Mouse (Mus musculus) embryonic facial prominence, embryonic 14.5 days (tissue): ENCODE measurements at regions not wholly inside any gene's neighbourhood (a gene's known extent, or its start where the extent isn't known, plus 50 kb on each side); places are given as distances from the start of the nearest gene placed in this dataset.

Source experiments
- ATAC-seq: fragments of 200-750 bp; cut with Nextera tagmentation; 2 replicates; pipeline ENCODE4 v1.8.0; 2017; ENCODE audit warnings: low read depth, moderate number of reproducible peaks, moderate TSS enrichment
- DNase-seq: peaks from one replicate; pipeline ENCODE4 v3.0.0-alpha.2; 2015; ENCODE audit warnings: low spot score
- H3K27ac ChIP-seq: fragments of 300-500 bp; sonication (generic); replicated peaks from 2 replicates; pipeline ENCODE4 v1.5.1; 2014; ENCODE audit warnings: low read depth, mild to moderate bottlenecking, low read length, moderate library complexity
- H3K27me3 ChIP-seq: fragments of 300-500 bp; sonication (generic); replicated peaks from 2 replicates; pipeline ENCODE4 v1.6.1; 2014; ENCODE audit warnings: low read length; ENCODE audit not compliant: control insufficient read depth, insufficient read depth
- H3K36me3 ChIP-seq: fragments of 300-500 bp; sonication (generic); 2 replicates; pipeline ENCODE4 v1.6.1; 2014; ENCODE audit warnings: low read length, mixed read lengths; ENCODE audit not compliant: control insufficient read depth, insufficient read depth
- H3K4me1 ChIP-seq: fragments of 300-500 bp; sonication (generic); 2 replicates; pipeline ENCODE4 v1.6.1; 2014; ENCODE audit warnings: antibody characterized with exemption, low read length; ENCODE audit not compliant: control insufficient read depth, insufficient read depth
- H3K4me2 ChIP-seq: fragments of 300-500 bp; sonication (generic); 2 replicates; pipeline ENCODE4 v1.6.1; 2014; ENCODE audit warnings: low read depth, mild to moderate bottlenecking, low read length, moderate library complexity, mixed read lengths
- H3K4me3 ChIP-seq: fragments of 300-500 bp; sonication (generic); 2 replicates; pipeline ENCODE4 v1.5.1; 2014; ENCODE audit warnings: low read depth, mild to moderate bottlenecking, low read length
- H3K9ac ChIP-seq: fragments of 300-500 bp; sonication (generic); 2 replicates; pipeline ENCODE4 v1.6.1; 2014; ENCODE audit warnings: low read depth, mild to moderate bottlenecking, low read length, moderate library complexity, mixed read lengths
- H3K9me3 ChIP-seq: fragments of 300-500 bp; sonication (generic); 2 replicates; pipeline ENCODE4 v1.6.1; 2016; ENCODE audit warnings: low read length; ENCODE audit not compliant: control insufficient read depth
- WGBS: fragments of 180-500 bp; shearing (Covaris S2); extraction: QIAGEN DNeasy Blood & Tissue Kit; methylation state at CpG from one replicate; pipeline ENCODE4 v1.1.7; 2014; 5-methylcytosine and 5-hydroxymethylcytosine counted together

GRCm38 (mm10) chr4:9027383-9027782 lies 788.5 kb upstream of the Car8 start:
- DNase-seq (no peak), ATAC-seq (no peak)
- Histone ChIP-seq H3K4me3 (peak overlapping the region; percentile 46), H3K9me3 (no peaks in the 10 kb centered on the region), H3K9ac (no peak overlapping the region), H3K27me3 (no peaks in the 10 kb centered on the region; the same call in 1 of the 2 replicates), H3K36me3 (no peaks in the 10 kb centered on the region), H3K27ac (no peak overlapping the region), H3K4me1 (peaks cover 7% of the 10 kb centered on the region; the same call in 1 of the 2 replicates), H3K4me2 (peak overlapping the region; percentile 95)
- 7% methylated on average over 7 of the region's 7 CpGs for WGBS

GRCm38 (mm10) chr4:9026841-9027240 lies 788.0 kb upstream of the Car8 start:
- DNase-seq (peak; percentile 31), ATAC-seq (no peak)
- WGBS, result 73% methylated on average over 16 of the region's 16 CpGs

DNA sequence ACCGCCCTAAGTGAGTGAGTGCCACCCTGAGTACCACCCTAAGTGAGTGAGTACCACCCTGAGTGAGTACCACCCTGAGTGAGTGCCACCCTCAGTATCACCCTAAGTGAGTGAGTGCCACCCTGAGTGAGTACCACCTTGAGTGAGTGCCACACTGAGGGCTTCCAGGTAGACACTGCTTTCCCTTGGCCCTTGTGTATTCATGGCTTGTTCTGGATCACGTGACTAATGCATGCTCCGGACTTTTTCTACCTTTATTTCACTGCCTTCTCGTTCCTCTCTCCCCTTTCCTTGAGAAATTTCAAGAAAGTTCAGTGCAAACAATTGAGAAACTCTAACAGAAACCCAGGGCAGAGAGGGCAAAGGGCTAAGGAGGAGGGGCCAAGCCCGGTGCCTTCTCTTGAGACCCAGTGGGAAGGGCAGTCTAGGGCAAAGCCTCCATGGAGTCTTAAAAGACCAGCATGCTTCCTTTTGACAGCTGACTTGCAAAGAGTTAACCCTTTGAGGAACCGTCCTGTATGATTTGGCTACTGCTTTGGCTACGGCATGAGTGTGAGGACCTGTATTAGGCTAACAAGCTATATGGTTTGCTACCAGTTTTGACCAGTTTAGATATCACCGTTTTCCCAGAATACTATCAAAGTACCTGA lies 787.1 kb upstream of the Car8 start:
- no peak for DNase-seq
- H3K4me3 ChIP-seq, result no peak overlapping the region

More at GRCm38 (mm10) chr4:9026841-9027240, 788.0 kb upstream of the Car8 start:
- H3K9ac ChIP-seq, result no peak overlapping the region
- H3K4me2 ChIP-seq, result no peak overlapping the region
- H3K27ac ChIP-seq, result no peak overlapping the region
- no peaks in the 10 kb centered on the region for H3K9me3 ChIP-seq
- peaks cover 7% of the 10 kb centered on the region; the same call in 1 of the 2 replicates for H3K4me1 ChIP-seq
- H3K36me3 ChIP-seq, result no peaks in the 10 kb centered on the region
- H3K27me3 ChIP-seq, result no peaks in the 10 kb centered on the region; the same call in 1 of the 2 replicates
- no peak overlapping the region for H3K4me3 ChIP-seq

GRCm38 (mm10) chr4:9024216-9024925 lies 785.5 kb upstream of the Car8 start:
- Histone ChIP-seq H3K36me3 (no peaks in the 10 kb centered on the region), H3K9ac (no peak overlapping the region), H3K27ac (no peak overlapping the region), H3K27me3 (no peaks in the 10 kb centered on the region; the same call in 1 of the 2 replicates), H3K9me3 (no peaks in the 10 kb centered on the region), H3K4me2 (no peak overlapping the region), H3K4me1 (peaks cover 15% of the 10 kb centered on the region), H3K4me3 (no peak overlapping the region)
- DNase-seq, result no peak
- ATAC-seq, result no peak
- WGBS, result 75% methylated on average over 6 of the region's 6 CpGs

More for the DNA sequence above, 787.1 kb upstream of the Car8 start:
- WGBS, result 46% methylated on average over 8 of the region's 8 CpGs
- no peak for ATAC-seq
- no peaks in the 10 kb centered on the region for H3K9me3 ChIP-seq
- H3K27me3 ChIP-seq, result no peaks in the 10 kb centered on the region; the same call in 1 of the 2 replicates
- H3K4me2 ChIP-seq, result no peak overlapping the region
- no peak overlapping the region for H3K27ac ChIP-seq
- no peaks in the 10 kb centered on the region for H3K36me3 ChIP-seq
- no peak overlapping the region for H3K9ac ChIP-seq
- peaks cover 7% of the 10 kb centered on the region; the same call in 1 of the 2 replicates for H3K4me1 ChIP-seq

GRCm38 (mm10) chr4:9019241-9020110 lies 780.6 kb upstream of the Car8 start:
- ATAC-seq, result peak; percentile 37; the same call in 1 of the 2 replicates
- no peak overlapping the region for H3K27ac ChIP-seq
- 42% methylated on average over 22 of the region's 22 CpGs for WGBS

GRCm38 (mm10) chr4:9018236-9018635 lies 779.4 kb upstream of the Car8 start:
- Histone ChIP-seq H3K4me1 (peaks cover 27% of the 10 kb centered on the region), H3K4me2 (no peak overlapping the region), H3K9ac (no peak overlapping the region), H3K9me3 (no peaks in the 10 kb centered on the region), H3K27ac (no peak overlapping the region), H3K27me3 (peaks cover 3% of the 10 kb centered on the region; the same call in 1 of the 2 replicates), H3K36me3 (no peaks in the 10 kb centered on the region), H3K4me3 (no peak overlapping the region)
- DNase-seq, result no peak
- 84% methylated on average over 2 of the region's 2 CpGs for WGBS
- ATAC-seq, result no peak

More at GRCm38 (mm10) chr4:9019241-9020110, 780.6 kb upstream of the Car8 start:
- H3K36me3 ChIP-seq, result no peaks in the 10 kb centered on the region
- H3K9ac ChIP-seq, result no peak overlapping the region
- H3K4me1 ChIP-seq, result peaks cover 27% of the 10 kb centered on the region
- H3K4me2 ChIP-seq, result peak overlapping the region; percentile 40
- peaks cover 3% of the 10 kb centered on the region; the same call in 1 of the 2 replicates for H3K27me3 ChIP-seq
- peak; percentile 56 for DNase-seq
- H3K9me3 ChIP-seq, result no peaks in the 10 kb centered on the region
- H3K4me3 ChIP-seq, result no peak overlapping the region

DNA sequence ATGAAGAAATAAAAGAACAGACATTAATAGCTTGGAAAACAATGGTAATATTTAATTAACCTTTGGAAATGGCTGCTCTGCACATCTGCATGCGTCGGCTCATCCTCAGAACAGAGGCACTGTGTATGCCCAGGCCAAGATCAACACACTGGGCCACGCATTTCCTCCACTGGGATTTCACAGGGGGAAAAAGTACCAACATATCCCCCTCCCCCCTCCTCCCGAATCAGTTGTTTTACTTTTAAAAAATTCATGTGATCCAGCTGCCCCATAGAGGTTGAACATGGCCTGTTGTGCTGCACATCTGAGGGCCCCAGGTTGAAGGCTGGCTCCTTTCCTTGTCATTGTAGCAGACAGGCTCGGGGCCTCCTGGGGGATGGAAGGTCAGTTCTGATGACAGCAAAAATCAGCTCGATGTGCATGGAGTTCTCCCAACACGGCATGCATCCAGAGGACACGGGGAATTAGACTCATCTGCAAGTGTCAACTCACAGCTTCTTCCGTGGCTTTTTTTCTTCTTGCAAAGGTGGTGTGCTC lies 777.7 kb upstream of the Car8 start:
- Histone ChIP-seq H3K27me3 (peaks cover 3% of the 10 kb centered on the region; the same call in 1 of the 2 replicates), H3K27ac (no peak overlapping the region), H3K4me2 (no peak overlapping the region), H3K4me3 (no peak overlapping the region), H3K9me3 (no peaks in the 10 kb centered on the region), H3K36me3 (no peaks in the 10 kb centered on the region), H3K9ac (no peak overlapping the region), H3K4me1 (peaks cover 34% of the 10 kb centered on the region)
- WGBS, result 45% methylated on average over 9 of the region's 9 CpGs
- DNase-seq, result no peak
- no peak for ATAC-seq
